Mouse (Mus musculus): ENCODE measurements around the gene Methig1.

DNA sequence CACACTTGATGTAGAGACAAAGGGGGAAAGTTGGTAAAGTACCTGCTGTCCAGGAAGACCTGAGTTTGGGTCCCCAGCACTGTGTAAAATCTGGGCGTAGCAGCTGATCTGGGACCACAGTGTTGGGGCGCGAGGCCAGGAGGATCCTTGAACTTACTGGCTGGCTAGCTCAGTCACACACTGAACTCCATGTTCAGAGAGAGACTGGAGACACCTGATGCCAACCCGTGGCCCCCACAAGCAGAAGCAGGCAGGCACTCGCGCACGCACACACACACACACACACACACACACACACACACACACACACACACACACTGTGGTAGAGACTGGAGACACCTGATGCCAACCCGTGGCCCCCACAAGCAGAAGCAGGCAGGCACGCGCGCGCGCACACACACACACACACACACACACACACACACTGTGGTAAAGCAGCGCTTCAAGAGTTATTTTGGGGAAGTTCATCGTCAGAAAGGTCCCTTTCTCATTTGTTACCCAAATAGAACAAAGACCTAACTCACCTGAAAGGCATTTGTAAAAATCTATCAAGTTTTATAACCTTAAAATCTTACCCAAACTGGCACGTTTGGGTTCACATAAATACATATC is 35.4 kb downstream of the Methig1 start:
- TF ChIP-seq CTCF (IDR thresholded peaks at IDR 0.05; ENCODE audit: borderline replicate concordance, extremely low read depth, insufficient read depth, insufficient read length) (no peak), POLR2A (IDR thresholded peaks at IDR 0.05; ENCODE audit: borderline replicate concordance, extremely low read depth, insufficient read depth, insufficient read length, poor library complexity, severe bottlenecking) (no peak)
